ENCODE assay signal across 25 mouse cellular contexts in genomic region chr11:80759023-80759422, GRCm38 (mm10). TPM values are rescaled to one million over a fixed set of nuclear protein-coding genes. Genes with fewer than 3 reads are reported as not detected.
A peak's percentile ranks its signal among the peaks of the same experiment; 100 is the strongest.
DNase-seq lines count a peak whose midpoint lies in the region; ATAC-seq and TF ChIP-seq lines count a peak whose summit lies in the region.
"Had no signal": no experiment of that assay in that cellular context is flagged by ENCODE, and none has a peak within 500 bp of the region (broad histone marks: within the 10 kb centered on the region; RNA-seq: fewer than 3 reads in every experiment).

No protein-coding gene starts in this region.

- H3K9ac ChIP-seq in kidney, embryonic 16.5 days (replicated peaks; ENCODE audit: low read length), result no peak overlapping the region
- H3K9ac ChIP-seq: embryonic facial prominence, embryonic 12.5 days; forebrain, embryonic 13.5 days; forebrain, embryonic 15.5 days; forebrain, postnatal 0 days had no signal

- H3K4me2 ChIP-seq in kidney, embryonic 16.5 days (replicated peaks; ENCODE audit: low read depth, low read length), result no peak overlapping the region
- H3K4me2 ChIP-seq: embryonic facial prominence, embryonic 12.5 days; forebrain, embryonic 13.5 days; forebrain, embryonic 15.5 days had no signal

- no peaks in the 10 kb centered on the region for H3K36me3 ChIP-seq in kidney, adult 2 months (ENCODE audit: control insufficient read depth, insufficient read depth, low read length)
- H3K36me3 ChIP-seq in kidney, embryonic 16.5 days (ENCODE audit: insufficient read depth, low read length), result no peaks in the 10 kb centered on the region
- H3K36me3 ChIP-seq: embryonic facial prominence, embryonic 10.5 days; embryonic facial prominence, embryonic 12.5 days; forebrain, embryonic 15.5 days; G1E had no signal

- no peak for DNase-seq in kidney, adult 2 months
- DNase-seq in lung, postnatal 25 days (ENCODE audit: low spot score), result peak; percentile 28
- no peak for DNase-seq in lung, postnatal 4 days
- peak; percentile 50 for DNase-seq in NIH3T3 (ENCODE audit: low read depth)
- DNase-seq in spleen, adult 18-20 months, result no peak
- DNase-seq in right cerebral cortex, postnatal 10 days (ENCODE audit: low spot score in 2 of 2), result no peak
- DNase-seq: adrenal gland, adult 8-10 months; adrenal gland, postnatal 14 days; adrenal gland, postnatal 36 days; B cell, adult 2 months; cerebellum, adult 11-12 months; cerebellum, adult 2 months; cerebellum, adult 9-10 months; cerebellum, postnatal 10 days; cerebellum, postnatal 25 days; forebrain, postnatal 0 days had no signal

- H3K9me3 ChIP-seq in kidney, embryonic 16.5 days (ENCODE audit: low read length), result no peaks in the 10 kb centered on the region
- H3K9me3 ChIP-seq: embryonic facial prominence, embryonic 10.5 days; embryonic facial prominence, embryonic 12.5 days; forebrain, embryonic 13.5 days; forebrain, embryonic 15.5 days had no signal

- TF ChIP-seq CTCF in kidney, adult 2 months (conservative IDR thresholded peaks at IDR 0.05; ENCODE audit: insufficient read depth, insufficient read length, low read depth, low read length), result no peak

- WGBS in kidney, adult 2 months, result 55% methylated on average over 3 of the region's 3 CpGs
- WGBS in kidney, embryonic 16.5 days, result 77% methylated on average over 3 of the region's 3 CpGs

- peak overlapping the region; percentile 23; the same call in 1 of the 2 replicates for H3K27ac ChIP-seq in kidney, adult 2 months (ENCODE audit: insufficient read depth, low read depth, low read length)
- H3K27ac ChIP-seq in kidney, embryonic 16.5 days (ENCODE audit: low read length), result no peak overlapping the region
- H3K27ac ChIP-seq: embryonic facial prominence, embryonic 10.5 days; embryonic facial prominence, embryonic 12.5 days; forebrain, embryonic 13.5 days; forebrain, embryonic 15.5 days had no signal

- peaks cover 19% of the 10 kb centered on the region for H3K4me1 ChIP-seq in kidney, adult 2 months (ENCODE audit: control insufficient read depth, insufficient read depth, low read length)
- no peaks in the 10 kb centered on the region for H3K4me1 ChIP-seq in kidney, embryonic 16.5 days (ENCODE audit: insufficient read depth, low read length)
- H3K4me1 ChIP-seq: embryonic facial prominence, embryonic 10.5 days; embryonic facial prominence, embryonic 12.5 days; forebrain, embryonic 13.5 days; forebrain, embryonic 15.5 days had no signal

- TF ChIP-seq POLR2A in kidney, adult 2 months (IDR thresholded peaks at IDR 0.05; ENCODE audit: low read depth, low read length), result no peak

- H3K27me3 ChIP-seq in kidney, adult 2 months (replicated peaks; ENCODE audit: control insufficient read depth, insufficient read depth, low read length), result no peaks in the 10 kb centered on the region
- no peaks in the 10 kb centered on the region for H3K27me3 ChIP-seq in kidney, embryonic 16.5 days (ENCODE audit: insufficient read depth, low read length)
- H3K27me3 ChIP-seq: CH12.LX; embryonic facial prominence, embryonic 12.5 days; forebrain, embryonic 13.5 days; forebrain, embryonic 15.5 days had no signal

- ATAC-seq in kidney, embryonic 16.5 days (ENCODE audit: low FRiP score, low TSS enrichment), result no peak
- ATAC-seq: activated CD4-positive, CD25-positive, alpha-beta regulatory T cell, adult 4 months; CD4-positive, CD25-positive, alpha-beta regulatory T cell, adult 4 months; forebrain, embryonic 13.5 days; forebrain, embryonic 15.5 days; forebrain, postnatal 0 days had no signal

- H3K4me3 ChIP-seq in kidney, adult 2 months (ENCODE audit: insufficient read depth, low read depth, low read length), result no peak overlapping the region
- H3K4me3 ChIP-seq in kidney, embryonic 16.5 days (ENCODE audit: low read length), result no peak overlapping the region
- H3K4me3 ChIP-seq: embryonic facial prominence, embryonic 10.5 days; embryonic facial prominence, embryonic 12.5 days; forebrain, embryonic 13.5 days; forebrain, embryonic 15.5 days had no signal

RNA-seq across cellular contexts. Expression of gene Myo1d, which starts 20.8 kb away (rescaled TPM):
- 37.1 and 43.1 TPM in 2 replicates for polyA plus RNA-seq in kidney, adult 2 months (2012; rRNA removed)
- 15.8 and 19.1 TPM in 2 replicates for polyA plus RNA-seq in kidney, embryonic 16.5 days (2015; fragmentation: Nextera tagmentation; extraction: Ambion mirVana)
- polyA plus RNA-seq: G1E had no signal

RNA-seq across cellular contexts. Expression of gene Tmem98, which starts 51.0 kb away (rescaled TPM):
- 23.0 and 26.3 TPM in 2 replicates for polyA plus RNA-seq in kidney, adult 2 months (2012; rRNA removed)
- polyA plus RNA-seq in kidney, embryonic 16.5 days (2015; fragmentation: Nextera tagmentation; extraction: Ambion mirVana), result 113 and 119 TPM in 2 replicates
- polyA plus RNA-seq: activated CD4-positive, CD25-positive, alpha-beta regulatory T cell, adult 4 months; CD4-positive, CD25-positive, alpha-beta regulatory T cell, adult 4 months; G1E had no signal

Comparison
In these comparisons a context has a peak if more than half of its experiments do, and no peak if none do; other contexts are left out.
1. DNase-seq: peak in lung, postnatal 25 days (single experiment) and NIH3T3 (single experiment); none in kidney, adult 2 months (single experiment), lung, postnatal 4 days (0 of 2), spleen, adult 18-20 months (0 of 2) and right cerebral cortex, postnatal 10 days (0 of 2).